In genomic region chr11:22886991-22887390, GRCm38 (mm10) we compare ENCODE assay signal across 15 mouse cellular contexts.
"Had no signal": no experiment of that assay in that cellular context is flagged by ENCODE, and none has a peak within 500 bp of the region (broad histone marks: within the 10 kb centered on the region; RNA-seq: fewer than 3 reads in every experiment).

No protein-coding gene starts in this region.

- H3K9me3 ChIP-seq: limb, embryonic 10.5 days; limb, embryonic 13.5 days; liver, embryonic 12.5 days; liver, embryonic 15.5 days; lung, embryonic 15.5 days had no signal

- H3K4me3 ChIP-seq: layer of hippocampus, adult 2 months; limb, embryonic 10.5 days; limb, embryonic 13.5 days; liver, embryonic 12.5 days; liver, embryonic 15.5 days; lung, embryonic 15.5 days had no signal

- H3K4me2 ChIP-seq: limb, embryonic 13.5 days; liver, embryonic 12.5 days; liver, embryonic 15.5 days; lung, embryonic 15.5 days; midbrain, embryonic 11.5 days had no signal

- H3K36me3 ChIP-seq: limb, embryonic 10.5 days; limb, embryonic 13.5 days; liver, embryonic 12.5 days; liver, embryonic 15.5 days; lung, embryonic 15.5 days had no signal

- H3K9ac ChIP-seq: limb, embryonic 13.5 days; liver, embryonic 12.5 days; liver, embryonic 15.5 days; lung, embryonic 15.5 days had no signal

- H3K27ac ChIP-seq: layer of hippocampus, adult 2 months; limb, embryonic 10.5 days; limb, embryonic 13.5 days; liver, embryonic 12.5 days; liver, embryonic 15.5 days; lung, embryonic 15.5 days had no signal

- H3K27me3 ChIP-seq: limb, embryonic 13.5 days; liver, embryonic 12.5 days; lung, embryonic 15.5 days had no signal

- DNase-seq: layer of hippocampus, adult 9-11 months; liver; lung, adult 18-20 months; midbrain, embryonic 14.5 days; thymus, adult 18-20 months; thymus, postnatal 36 days had no signal

- ATAC-seq: inflammation-experienced regulatory T-cells, adult 6 months; intestine, embryonic 16.5 days; liver, embryonic 12.5 days had no signal

- H3K4me1 ChIP-seq: limb, embryonic 10.5 days; limb, embryonic 13.5 days; liver, embryonic 12.5 days; liver, embryonic 15.5 days; lung, embryonic 15.5 days had no signal
